Mouse (Mus musculus) small intestine, adult 2 months (tissue): ENCODE results near the gene Spata32. TPM values are rescaled to one million over a fixed set of nuclear protein-coding genes. Genes with fewer than 3 reads are reported as not detected.

ENCODE experiments used
- H3K27ac ChIP-seq: fragments of 200-500 bp; 2 replicates; pipeline ENCODE4 v1.5.1; 2012; ENCODE audit warnings: low read depth, low read length, control low read depth, inconsistent platforms; ENCODE audit not compliant: insufficient read depth
- H3K27me3 ChIP-seq: fragments of 200-500 bp; 2 replicates; pipeline ENCODE4 v1.6.1; 2012; ENCODE audit warnings: mild to moderate bottlenecking, moderate library complexity, low read length, inconsistent platforms; ENCODE audit not compliant: control insufficient read depth, insufficient read depth
- H3K36me3 ChIP-seq: fragments of 200-500 bp; 2 replicates; pipeline ENCODE4 v1.6.1; 2012; ENCODE audit warnings: mild to moderate bottlenecking, low read length, control low read depth, inconsistent platforms; ENCODE audit not compliant: control insufficient read depth, insufficient read depth
- H3K4me1 ChIP-seq: fragments of 200-500 bp; 2 replicates; pipeline ENCODE4 v1.6.1; 2012; ENCODE audit warnings: low read length, inconsistent platforms, mixed read lengths; ENCODE audit not compliant: control insufficient read depth, insufficient read depth, insufficient read length
- H3K4me3 ChIP-seq: fragments of 200-500 bp; 2 replicates; pipeline ENCODE4 v1.5.1; 2012; ENCODE audit warnings: low read depth, mild to moderate bottlenecking, control low read depth, inconsistent platforms, low read length, moderate library complexity
- CTCF ChIP-seq: fragments of 200-500 bp; IDR thresholded peaks from 2 replicates; pipeline ENCODE4 v1.5.1; 2012; ENCODE audit warnings: low read depth, mild to moderate bottlenecking, control low read depth, inconsistent platforms, low read length, moderate library complexity, mixed read lengths; ENCODE audit not compliant: insufficient replicate concordance, insufficient read length; ENCODE audit errors: extremely low read depth
- POLR2A ChIP-seq: fragments of 200-500 bp; IDR thresholded peaks from 2 replicates; pipeline ENCODE4 v1.6.1; 2012; ENCODE audit warnings: low read depth, mild to moderate bottlenecking, control low read depth, inconsistent platforms, low read length, moderate library complexity
- WGBS: fragments of 180-500 bp; shearing (Covaris S2); methylation state at CpG from one replicate; pipeline ENCODE4 v1.1.7; 2018; 5-methylcytosine and 5-hydroxymethylcytosine counted together
- polyA plus RNA-seq: library from polyadenylated mRNA; depleted of rRNA; stranded (reverse); fragments of >200 nt; gene quantifications from 2 replicates; pipeline ENCODE4 v1.2.3, GENCODE M21; 2012

Spata32 gene
- polyA plus RNA-seq, 1 experiment = not detected

- Histone ChIP-seq H3K4me3 (no peak overlapping the region), H3K27ac (no peak overlapping the region), H3K4me1 (peaks cover 3% of the 10 kb centered on the region), H3K27me3 (peaks cover 18% of the 10 kb centered on the region), H3K36me3 (no peaks in the 10 kb centered on the region)
- TF ChIP-seq CTCF = no peak
- TF ChIP-seq POLR2A = no peak
- WGBS = 78% methylated on average over 5 of the region's 5 CpGs
These were observed 22.6 kb downstream of the Spata32 start for GRCm38 (mm10) chr11:103195656-103196055.

- Histone ChIP-seq H3K4me3 (no peak overlapping the region), H3K36me3 (no peaks in the 10 kb centered on the region), H3K4me1 (peaks cover 3% of the 10 kb centered on the region), H3K27ac (no peak overlapping the region), H3K27me3 (peaks cover 18% of the 10 kb centered on the region)
- 55% methylated on average over 18 of the region's 18 CpGs for WGBS
- TF ChIP-seq POLR2A = no peak
- no peak for TF ChIP-seq CTCF
These were observed 23.0 kb downstream of the Spata32 start for GRCm38 (mm10) chr11:103195236-103195635.

- Histone ChIP-seq H3K36me3 (no peaks in the 10 kb centered on the region), H3K4me3 (no peak overlapping the region), H3K27me3 (peaks cover 11% of the 10 kb centered on the region; the same call in 1 of the 2 replicates), H3K27ac (no peak overlapping the region), H3K4me1 (no peaks in the 10 kb centered on the region; the same call in 1 of the 2 replicates)
- no peak for TF ChIP-seq POLR2A
- no peak for TF ChIP-seq CTCF
- 73% methylated on average over 9 of the region's 9 CpGs for WGBS
These were observed 24.4 kb downstream of the Spata32 start for GRCm38 (mm10) chr11:103193825-103194168.

- Histone ChIP-seq H3K27ac (no peak overlapping the region), H3K4me1 (no peaks in the 10 kb centered on the region; the same call in 1 of the 2 replicates), H3K4me3 (no peak overlapping the region), H3K27me3 (peaks cover 6% of the 10 kb centered on the region; the same call in 1 of the 2 replicates), H3K36me3 (no peaks in the 10 kb centered on the region)
- WGBS = 26% methylated on average over 41 of the region's 44 CpGs
- TF ChIP-seq CTCF (peak; percentile 29; the same call in 1 of the 2 replicates), POLR2A (no peak)
These were observed 25.0 kb downstream of the Spata32 start for GRCm38 (mm10) chr11:103192956-103193824.

GRCm38 (mm10) chr11:103192230-103192955, 25.8 kb downstream of the Spata32 start:
- Histone ChIP-seq H3K36me3 (no peaks in the 10 kb centered on the region), H3K4me1 (no peaks in the 10 kb centered on the region; the same call in 1 of the 2 replicates), H3K27me3 (peaks cover 3% of the 10 kb centered on the region; the same call in 1 of the 2 replicates), H3K4me3 (no peak overlapping the region), H3K27ac (no peak overlapping the region)
- 40% methylated on average over 28 of the region's 28 CpGs for WGBS
- no peak for TF ChIP-seq POLR2A
- TF ChIP-seq CTCF = no peak

- 39% methylated on average over 2 of the region's 2 CpGs for WGBS
- Histone ChIP-seq H3K4me3 (no peak overlapping the region), H3K27ac (no peak overlapping the region), H3K4me1 (peaks cover 2% of the 10 kb centered on the region), H3K27me3 (no peaks in the 10 kb centered on the region), H3K36me3 (no peaks in the 10 kb centered on the region)
- peak; percentile 38; the same call in 1 of the 2 replicates for TF ChIP-seq CTCF
- TF ChIP-seq POLR2A = no peak
These were observed 33.3 kb downstream of the Spata32 start for GRCm38 (mm10) chr11:103184891-103185290.

GRCm38 (mm10) chr11:103181911-103182310, 36.3 kb downstream of the Spata32 start:
- TF ChIP-seq POLR2A (no peak), CTCF (no peak)
- no peak overlapping the region for H3K4me3 ChIP-seq
- no peaks in the 10 kb centered on the region for H3K36me3 ChIP-seq
- peaks cover 2% of the 10 kb centered on the region for H3K4me1 ChIP-seq
- H3K27ac ChIP-seq = no peak overlapping the region
- no peaks in the 10 kb centered on the region for H3K27me3 ChIP-seq
- WGBS = 41% methylated on average over 3 of the region's 3 CpGs
